Mouse (Mus musculus) E14TG2a.4 (cell line): ENCODE measurements around the gene Nkapl.
A peak's percentile ranks its signal among the peaks of the same experiment; 100 is the strongest.
"Not testable (repeated sequence)": the region's sequence is repeated elsewhere in the genome, so short reads cannot be mapped to it uniquely, and the experiment has no call there.

Experiments
- H3K27me3 ChIP-seq: 2 replicates; pipeline ENCODE4 v1.6.1; 2014; ENCODE audit warnings: low read length, control low read depth; ENCODE audit not compliant: insufficient read depth
- H3K36me3 ChIP-seq: 2 replicates; pipeline ENCODE4 v1.6.1; 2014; ENCODE audit warnings: low read length, control low read depth; ENCODE audit not compliant: insufficient read depth
- H3K4me1 ChIP-seq: replicated peaks from 2 replicates; pipeline ENCODE4 v1.6.1; 2014; ENCODE audit warnings: low read depth, low read length, control low read depth
- H3K4me3 ChIP-seq: replicated peaks from 2 replicates; pipeline ENCODE4 v1.5.1; 2014; ENCODE audit warnings: mild to moderate bottlenecking, low read length
- H3K9me3 ChIP-seq: 2 replicates; pipeline ENCODE4 v1.6.1; 2014; ENCODE audit warnings: low read length, control low read depth
- CTCF ChIP-seq: conservative IDR thresholded peaks from 2 replicates; pipeline ENCODE4 v1.5.1; 2014; ENCODE audit warnings: low read length
- NANOG ChIP-seq: IDR thresholded peaks from 2 replicates; pipeline ENCODE4 v1.6.1; 2014; ENCODE audit warnings: borderline replicate concordance, low read length, mixed read lengths
- POU5F1 ChIP-seq: IDR thresholded peaks from 2 replicates; pipeline ENCODE4 v1.6.1; 2014; ENCODE audit warnings: low read length, borderline replicate concordance

The Nkapl gene

GRCm38 (mm10) chr13:21468061-21469019 is at the start of gene Nkapl:
Nkapl (minus strand) TSS chr13:21468509.
- Histone ChIP-seq H3K27me3 (peaks cover 62% of the 10 kb centered on the region), H3K36me3 (no peaks in the 10 kb centered on the region), H3K4me3 (peak within 1 kb of the TSS; percentile 86), H3K4me1 (peaks cover 19% of the 10 kb centered on the region), H3K9me3 (no peaks in the 10 kb centered on the region)
- no peak for TF ChIP-seq CTCF
- TF ChIP-seq POU5F1 = no peak
- no peak for TF ChIP-seq NANOG

GRCm38 (mm10) chr13:21506221-21506649 is 37.9 kb upstream of the Nkapl start:
- Histone ChIP-seq H3K4me1 (peaks cover 4% of the 10 kb centered on the region), H3K4me3 (peak overlapping the region; percentile 83), H3K9me3 (no peaks in the 10 kb centered on the region), H3K27me3 (no peaks in the 10 kb centered on the region), H3K36me3 (no peaks in the 10 kb centered on the region)
- TF ChIP-seq NANOG = no peak
- TF ChIP-seq POU5F1 = no peak
- no peak for TF ChIP-seq CTCF

- TF ChIP-seq POU5F1 = no peak
- no peak for TF ChIP-seq CTCF
- no peak for TF ChIP-seq NANOG
- H3K4me3 ChIP-seq = no peak overlapping the region
- peaks cover 3% of the 10 kb centered on the region for H3K27me3 ChIP-seq
Observed at GRCm38 (mm10) chr13:21502296-21502695, 34.0 kb upstream of the Nkapl start.

GRCm38 (mm10) chr13:21501182-21501581 is 32.9 kb upstream of the Nkapl start, which contains the start of gene Gm11273:
Gm11273 (minus strand) TSS chr13:21501418.
- H3K9me3 ChIP-seq, H3K4me3 ChIP-seq, H3K36me3 ChIP-seq, H3K27me3 ChIP-seq, H3K4me1 ChIP-seq: not testable (repeated sequence)

More at GRCm38 (mm10) chr13:21502296-21502695, 34.0 kb upstream of the Nkapl start:
- Histone ChIP-seq H3K4me1 (peaks cover 4% of the 10 kb centered on the region), H3K36me3 (no peaks in the 10 kb centered on the region), H3K9me3 (no peaks in the 10 kb centered on the region)

GRCm38 (mm10) chr13:21495080-21495479 is 26.8 kb upstream of the Nkapl start, which contains the start of gene AK157302:
AK157302 (plus strand) TSS chr13:21495223.
- Histone ChIP-seq H3K4me3 (no peak within 1 kb of the TSS), H3K27me3 (peaks cover 14% of the 10 kb centered on the region)
- no peak for TF ChIP-seq CTCF
- no peak for TF ChIP-seq POU5F1
- no peak for TF ChIP-seq NANOG

GRCm38 (mm10) chr13:21492847-21493246 is 24.5 kb upstream of the Nkapl start:
- H3K9me3 ChIP-seq = peaks cover 13% of the 10 kb centered on the region
- peaks cover 12% of the 10 kb centered on the region for H3K27me3 ChIP-seq
- no peak overlapping the region for H3K4me3 ChIP-seq
- TF ChIP-seq NANOG (no peak), POU5F1 (no peak), CTCF (no peak)
- H3K4me1 ChIP-seq = no peaks in the 10 kb centered on the region
- H3K36me3 ChIP-seq = no peaks in the 10 kb centered on the region

More at GRCm38 (mm10) chr13:21495080-21495479, 26.8 kb upstream of the Nkapl start, which contains the start of gene AK157302:
- Histone ChIP-seq H3K36me3 (no peaks in the 10 kb centered on the region), H3K4me1 (no peaks in the 10 kb centered on the region), H3K9me3 (0 out of 2 replicates have a peak, but pooled peaks cover 3% of the 10 kb centered on the region)

GRCm38 (mm10) chr13:21486881-21487280 is 18.6 kb upstream of the Nkapl start:
- Histone ChIP-seq H3K36me3 (no peaks in the 10 kb centered on the region), H3K4me1 (no peaks in the 10 kb centered on the region; the same call in 1 of the 2 replicates), H3K4me3 (no peak overlapping the region), H3K27me3 (peaks cover 8% of the 10 kb centered on the region; the same call in 1 of the 2 replicates), H3K9me3 (peaks cover 24% of the 10 kb centered on the region)
- TF ChIP-seq POU5F1 (no peak), NANOG (no peak), CTCF (no peak)

GRCm38 (mm10) chr13:21478759-21479670 is 10.7 kb upstream of the Nkapl start, which contains the start of the genes Zkscan4 and Gm10065:
Zkscan4 (plus strand) TSS chr13:21478907.
Gm10065 (minus strand) TSS chr13:21479441.
- not testable (repeated sequence) for H3K4me1 ChIP-seq, H3K36me3 ChIP-seq
- peaks cover 10% of the 10 kb centered on the region for H3K9me3 ChIP-seq

More at GRCm38 (mm10) chr13:21478759-21479670, 10.7 kb upstream of the Nkapl start, which contains the start of the genes Zkscan4 and Gm10065:
- H3K27me3 ChIP-seq = peaks cover 38% of the 10 kb centered on the region
- H3K4me3 ChIP-seq = peak within 1 kb of the TSS; percentile 80
